Mouse (Mus musculus): ENCODE results near the gene Cbfa2t3.

The Cbfa2t3 gene

GRCm38 (mm10) chr8:122692152-122692551 lies 6.8 kb downstream of the Cbfa2t3 start:
- no peak for DNase-seq (ENCODE audit: extremely low read depth, low read depth, low spot score)

DNA sequence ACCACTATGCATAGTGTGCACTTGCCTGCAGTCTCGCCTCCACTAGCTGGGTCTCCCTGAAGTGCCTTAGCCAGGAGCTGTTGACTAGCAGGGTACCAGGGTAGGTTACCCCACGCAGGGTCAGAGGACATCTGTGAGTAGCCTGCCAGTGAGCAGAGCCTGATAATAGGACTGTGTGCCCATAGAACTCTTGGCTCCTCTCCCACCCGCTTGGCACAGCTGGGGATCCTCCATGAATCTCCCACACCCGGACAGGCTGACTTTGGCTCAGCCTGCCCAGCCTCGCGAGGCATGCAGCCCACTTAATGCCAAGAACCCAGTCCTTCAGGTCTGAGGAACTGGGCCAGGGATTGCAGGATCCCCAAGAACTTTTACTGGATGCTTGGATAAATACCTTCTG lies 7.9 kb downstream of the Cbfa2t3 start:
- DNase-seq (ENCODE audit: extremely low read depth, low read depth, low spot score): no peak

DNA sequence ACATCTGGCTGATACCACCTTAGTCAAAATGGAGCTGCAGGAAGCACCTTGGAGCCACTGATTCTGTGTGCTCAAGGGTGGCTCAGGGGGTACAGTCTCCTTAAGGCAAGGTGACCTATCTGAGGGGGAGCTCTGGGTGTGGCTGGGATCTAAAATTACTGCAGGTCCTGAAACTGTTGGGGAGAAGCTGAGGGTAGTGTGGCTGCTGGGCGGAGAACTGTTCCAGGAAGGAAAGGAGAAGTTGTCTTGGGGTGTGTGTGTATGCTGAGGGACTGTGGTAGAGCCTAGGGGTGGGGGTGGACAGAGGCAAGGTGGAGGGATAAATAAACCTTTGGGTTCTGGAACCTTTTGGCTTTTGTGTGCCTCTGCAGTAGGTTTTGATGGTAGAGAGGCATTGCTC lies 9.6 kb downstream of the Cbfa2t3 start:
- no peak for DNase-seq (ENCODE audit: extremely low read depth, low read depth, low spot score)

GRCm38 (mm10) chr8:122686879-122687278 lies 12.0 kb downstream of the Cbfa2t3 start:
- DNase-seq (ENCODE audit: extremely low read depth, low read depth, low spot score): no peak

DNA sequence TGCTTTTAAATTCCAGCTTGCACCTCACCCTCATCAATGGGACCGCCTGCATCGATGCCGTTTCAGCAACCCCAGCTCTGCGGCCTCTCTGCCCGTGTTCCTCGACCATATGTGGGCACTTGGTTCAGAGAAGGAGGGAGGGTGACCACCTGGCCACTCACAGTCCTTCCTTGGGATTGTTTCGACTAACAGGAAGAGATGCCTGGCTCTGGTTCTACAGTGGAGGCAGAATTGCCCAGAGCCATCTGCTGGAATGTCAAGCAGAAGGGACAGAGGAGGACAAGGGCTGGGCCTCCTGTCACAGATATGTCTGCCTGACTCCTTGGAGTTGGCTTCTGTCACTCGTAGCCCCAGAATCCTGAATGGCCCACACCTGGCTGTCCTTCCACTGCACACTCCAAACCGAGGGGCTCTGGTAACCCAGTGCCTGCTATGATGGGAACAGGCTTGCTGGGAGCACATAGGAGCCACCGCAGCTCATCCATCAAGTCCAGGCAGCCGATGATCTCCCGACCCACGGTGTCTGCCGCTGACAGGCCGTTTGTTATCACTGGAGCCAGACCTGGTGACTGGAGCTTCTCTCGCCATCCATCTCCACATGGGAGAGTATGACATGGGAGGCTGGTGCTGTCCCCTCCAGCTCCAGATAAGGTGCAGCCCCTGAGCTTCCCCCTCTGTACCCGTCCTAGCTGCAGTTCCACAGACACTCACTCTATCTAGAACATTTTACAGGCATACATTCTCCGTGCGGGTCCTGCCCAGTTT lies 13.6 kb downstream of the Cbfa2t3 start:
- no peak for DNase-seq (ENCODE audit: extremely low read depth, low read depth, low spot score)

- no peak for DNase-seq (ENCODE audit: extremely low read depth, low read depth, low spot score)
These were observed 16.1 kb downstream of the Cbfa2t3 start for GRCm38 (mm10) chr8:122682820-122683219.

DNA sequence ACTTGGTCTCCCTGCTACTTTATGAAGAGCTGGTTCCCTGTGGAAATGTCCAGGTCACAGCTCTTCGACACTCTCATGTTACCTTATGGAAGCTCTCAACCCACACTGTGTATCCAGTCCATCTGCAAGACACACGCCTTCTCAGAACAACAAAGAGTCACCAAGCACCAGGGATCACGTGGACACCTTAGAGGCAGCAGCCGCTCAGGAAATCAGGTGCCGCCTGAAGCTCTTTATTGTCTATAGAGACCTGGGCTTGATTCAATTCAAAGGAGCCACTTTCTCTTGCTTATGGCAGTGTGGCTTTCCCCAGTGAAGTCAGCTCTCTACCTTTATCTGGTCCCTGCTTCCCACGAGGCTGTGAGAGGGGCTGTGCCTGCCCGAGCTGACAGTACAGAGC lies 18.7 kb downstream of the Cbfa2t3 start:
- no peak for DNase-seq (ENCODE audit: extremely low read depth, low read depth, low spot score)

DNA sequence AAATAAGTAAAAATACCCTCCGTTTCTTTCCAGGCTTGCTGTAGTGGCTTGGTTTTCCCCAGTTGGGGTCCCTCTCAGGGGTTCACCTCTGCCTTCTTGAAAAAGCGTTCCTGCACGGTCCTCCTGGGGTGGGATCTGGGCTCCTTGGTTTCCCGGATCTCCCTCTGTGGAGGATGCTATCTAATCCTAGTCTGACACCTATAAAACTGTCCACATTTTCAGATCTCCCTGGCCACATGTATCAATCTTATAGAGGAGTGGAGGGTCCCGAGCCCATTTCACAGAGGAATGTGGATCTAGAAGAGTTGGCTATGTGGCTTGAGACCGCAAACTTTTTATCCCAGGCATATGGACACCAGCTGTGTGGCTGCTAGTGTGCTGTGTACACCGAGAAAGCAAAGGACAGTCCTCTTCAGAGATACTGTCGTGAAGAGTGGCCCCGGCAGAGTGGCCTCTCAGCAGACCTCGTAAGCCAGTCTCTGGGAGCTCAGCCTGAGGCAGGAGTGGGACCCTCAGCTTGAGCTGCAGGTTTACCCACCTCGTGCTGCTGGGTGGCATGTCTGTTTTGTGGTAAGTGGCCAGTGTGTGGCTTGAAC lies 19.5 kb downstream of the Cbfa2t3 start:
- no peak for DNase-seq (ENCODE audit: extremely low read depth, low read depth, low spot score)

- DNase-seq (ENCODE audit: extremely low read depth, low read depth, low spot score): no peak
These were observed 20.1 kb downstream of the Cbfa2t3 start for GRCm38 (mm10) chr8:122678896-122679210.

DNA sequence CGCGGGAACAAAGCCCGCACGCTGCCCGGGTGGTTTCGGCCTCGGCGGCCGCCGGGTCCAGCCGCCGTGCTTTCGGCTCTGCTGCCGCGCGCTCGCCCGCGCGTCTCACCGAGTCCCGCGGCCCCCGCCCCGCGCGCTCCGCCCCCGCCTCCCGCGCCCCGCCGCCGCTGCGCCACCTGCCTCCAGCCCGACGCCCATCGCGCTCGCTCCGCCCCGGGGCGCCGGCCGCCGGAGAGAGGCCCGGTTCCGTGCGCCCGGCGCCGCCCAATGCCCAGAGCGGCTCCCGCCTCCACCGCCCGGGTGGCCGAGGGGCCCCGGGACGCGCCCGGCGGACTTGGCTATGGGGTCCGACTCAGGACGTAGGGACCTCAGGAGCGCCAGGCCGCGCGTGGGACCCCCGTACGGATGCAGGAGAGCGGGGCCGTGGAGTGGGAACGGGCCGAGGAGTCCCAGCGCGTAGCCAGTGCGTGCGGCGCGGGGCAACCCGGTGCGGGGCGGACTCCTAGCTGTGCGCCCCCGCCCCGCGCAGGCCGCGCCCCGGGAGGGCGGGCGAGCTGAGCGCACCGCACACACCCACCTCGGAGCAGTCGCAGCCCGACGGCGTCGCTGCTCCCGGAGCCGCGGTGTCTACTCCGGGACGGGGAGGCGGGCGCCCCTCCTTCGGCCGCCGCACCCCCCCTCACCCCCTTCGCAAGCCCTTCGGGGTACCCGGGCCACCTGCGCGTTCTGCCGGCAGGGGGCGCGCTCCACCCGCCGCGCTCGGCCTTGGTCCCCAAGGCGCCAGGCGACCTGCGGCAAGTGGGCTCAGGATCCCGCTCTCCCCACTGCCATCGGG lies 20.6 kb downstream of the Cbfa2t3 start:
- DNase-seq (ENCODE audit: extremely low read depth, low read depth, low spot score): no peak

DNA sequence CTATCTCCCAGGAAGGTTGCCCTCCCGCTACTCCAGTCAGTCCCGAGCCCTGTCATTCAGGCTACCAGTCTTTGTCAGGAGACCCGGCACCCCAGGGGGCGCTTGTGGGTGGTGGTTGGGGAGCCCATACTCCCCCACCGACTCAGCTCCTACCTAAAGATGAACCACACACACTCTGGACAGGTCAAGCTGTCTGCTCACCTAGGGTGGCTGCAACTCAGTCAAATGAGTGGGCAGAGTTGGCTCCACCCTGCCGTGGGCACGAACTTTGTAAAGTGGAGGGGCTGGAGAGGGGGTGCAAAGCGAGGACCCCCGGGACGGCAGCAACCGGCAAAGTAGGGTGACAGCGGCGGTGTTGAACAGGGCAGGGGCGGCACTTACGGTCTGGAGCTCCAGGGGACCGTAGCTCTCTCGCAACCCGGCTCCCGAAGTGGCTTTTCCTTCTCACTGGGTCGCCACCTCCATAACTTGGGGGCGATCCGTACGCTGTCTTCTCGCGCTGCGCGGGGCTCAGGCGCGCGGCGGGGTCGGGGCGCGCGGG lies 21.4 kb downstream of the Cbfa2t3 start:
- DNase-seq (ENCODE audit: extremely low read depth, low read depth, low spot score): no peak

DNA sequence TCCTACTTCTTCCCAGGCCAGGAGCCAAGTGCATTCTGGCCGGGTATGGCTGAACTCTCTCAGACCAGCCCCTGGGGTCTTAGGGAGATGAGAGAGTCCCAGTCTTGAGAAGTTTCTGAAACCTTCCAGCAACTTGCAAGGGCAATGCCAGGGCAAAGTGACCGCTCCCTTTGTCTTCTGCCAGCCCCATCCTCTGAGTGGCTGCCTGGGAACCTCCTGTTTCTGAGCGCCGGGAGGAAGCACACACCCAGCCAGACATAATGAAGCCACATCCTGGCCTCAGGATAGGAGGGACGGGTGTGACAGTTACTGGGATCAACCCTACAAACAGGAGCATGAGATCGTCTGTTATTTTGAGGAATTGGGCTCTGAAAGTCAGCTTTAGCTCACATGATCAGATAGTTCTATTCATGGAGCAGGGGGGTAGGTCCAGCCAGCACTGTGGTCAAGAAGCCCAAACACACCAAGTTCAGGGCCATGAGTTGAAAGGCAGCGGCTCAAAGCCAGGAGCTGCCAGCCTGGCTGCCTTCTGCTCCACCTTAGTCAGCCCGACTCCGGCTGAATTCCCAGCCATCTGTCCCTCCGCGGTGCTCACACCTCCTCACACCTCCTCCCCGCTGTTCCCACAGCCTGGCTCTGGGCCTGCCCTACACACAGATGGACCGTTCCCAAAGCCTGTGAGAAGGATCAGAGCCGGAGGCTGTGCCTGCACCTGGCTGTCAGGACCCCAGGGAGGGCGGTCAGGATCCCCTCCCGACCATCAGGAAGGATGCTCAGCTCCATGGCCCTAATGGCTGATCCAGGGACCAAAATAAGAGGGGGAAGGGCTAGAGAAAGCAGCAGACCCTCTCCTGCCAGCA lies 22.1 kb downstream of the Cbfa2t3 start:
- no peak for DNase-seq (ENCODE audit: extremely low read depth, low read depth, low spot score)

- DNase-seq (ENCODE audit: extremely low read depth, low read depth, low spot score): no peak
These were observed 23.1 kb downstream of the Cbfa2t3 start for GRCm38 (mm10) chr8:122675596-122676420.

- DNase-seq (ENCODE audit: extremely low read depth, low read depth, low spot score): no peak
These were observed 23.9 kb downstream of the Cbfa2t3 start for GRCm38 (mm10) chr8:122674999-122675398.

- no peak for DNase-seq (ENCODE audit: extremely low read depth, low read depth, low spot score)
These were observed 24.9 kb downstream of the Cbfa2t3 start for GRCm38 (mm10) chr8:122673989-122674388.

- DNase-seq (ENCODE audit: extremely low read depth, low read depth, low spot score): no peak
These were observed 27.0 kb downstream of the Cbfa2t3 start for GRCm38 (mm10) chr8:122671894-122672293.

DNA sequence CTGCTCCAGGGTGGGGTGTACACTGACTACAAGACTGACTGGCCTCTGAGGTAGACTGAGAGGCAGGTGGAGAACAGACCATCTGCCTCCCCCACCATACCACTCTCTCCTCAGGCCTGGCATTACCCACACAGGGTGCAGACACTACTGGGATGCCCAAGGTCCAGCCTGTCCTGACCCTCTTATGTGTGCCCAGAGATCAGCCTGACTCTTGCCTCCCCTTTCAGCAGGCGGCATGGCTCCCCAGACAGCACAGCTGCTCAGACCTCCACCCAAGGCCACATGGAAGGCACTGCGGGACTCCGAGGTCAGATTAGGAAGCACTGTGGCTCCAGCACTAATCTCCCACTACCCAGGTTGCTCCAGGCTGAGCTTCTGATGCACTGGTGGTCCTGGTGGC lies 28.2 kb downstream of the Cbfa2t3 start:
- no peak for DNase-seq (ENCODE audit: extremely low read depth, low read depth, low spot score)

- DNase-seq (ENCODE audit: extremely low read depth, low read depth, low spot score): no peak
These were observed 28.9 kb downstream of the Cbfa2t3 start for GRCm38 (mm10) chr8:122670001-122670400.

DNA sequence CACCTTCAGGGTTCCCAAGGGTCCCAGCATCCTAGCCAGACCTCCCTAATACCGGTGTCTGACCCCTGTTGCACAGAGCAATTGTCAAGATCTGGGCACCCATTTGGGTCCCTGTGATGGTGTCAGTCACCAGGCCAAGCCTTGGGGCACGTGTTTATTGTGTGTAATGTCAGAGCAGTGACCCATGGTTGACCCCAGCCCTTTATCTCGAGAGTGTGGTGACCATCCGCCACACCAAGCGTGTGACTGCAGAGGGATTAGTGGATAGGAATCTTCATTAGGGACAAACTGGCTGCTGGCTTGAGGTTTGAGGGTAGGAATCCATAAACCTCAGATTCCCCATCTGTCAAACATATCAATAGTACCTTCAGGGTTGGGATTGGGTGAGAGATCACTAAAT lies 29.5 kb downstream of the Cbfa2t3 start:
- no peak for DNase-seq (ENCODE audit: extremely low read depth, low read depth, low spot score)

DNA sequence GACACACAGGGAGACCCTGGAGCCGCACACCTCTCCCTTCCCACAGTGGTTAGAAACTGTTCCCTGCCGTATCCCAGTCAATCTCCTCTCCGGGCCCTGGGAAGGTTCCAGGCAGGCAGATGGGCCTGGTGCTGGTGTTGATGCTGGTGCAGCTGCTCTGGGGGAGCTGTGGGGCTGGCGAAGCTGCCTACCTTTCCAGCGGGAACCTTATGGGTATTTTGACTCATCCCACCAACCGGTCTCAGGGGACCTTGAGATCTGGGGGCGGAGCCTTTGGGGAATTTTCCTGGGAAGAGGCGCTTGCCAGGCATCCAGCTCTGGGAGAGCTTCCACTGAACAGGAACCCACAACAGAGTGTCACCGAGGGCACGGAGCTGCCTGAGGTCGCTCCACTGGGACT lies 31.1 kb downstream of the Cbfa2t3 start:
- DNase-seq (ENCODE audit: extremely low read depth, low read depth, low spot score): no peak

Measured in fat pad, adult 2 months (tissue).